Mouse (Mus musculus): ENCODE data around the gene Rptor.
A peak's percentile ranks its signal among the peaks of the same experiment; 100 is the strongest.

DNA sequence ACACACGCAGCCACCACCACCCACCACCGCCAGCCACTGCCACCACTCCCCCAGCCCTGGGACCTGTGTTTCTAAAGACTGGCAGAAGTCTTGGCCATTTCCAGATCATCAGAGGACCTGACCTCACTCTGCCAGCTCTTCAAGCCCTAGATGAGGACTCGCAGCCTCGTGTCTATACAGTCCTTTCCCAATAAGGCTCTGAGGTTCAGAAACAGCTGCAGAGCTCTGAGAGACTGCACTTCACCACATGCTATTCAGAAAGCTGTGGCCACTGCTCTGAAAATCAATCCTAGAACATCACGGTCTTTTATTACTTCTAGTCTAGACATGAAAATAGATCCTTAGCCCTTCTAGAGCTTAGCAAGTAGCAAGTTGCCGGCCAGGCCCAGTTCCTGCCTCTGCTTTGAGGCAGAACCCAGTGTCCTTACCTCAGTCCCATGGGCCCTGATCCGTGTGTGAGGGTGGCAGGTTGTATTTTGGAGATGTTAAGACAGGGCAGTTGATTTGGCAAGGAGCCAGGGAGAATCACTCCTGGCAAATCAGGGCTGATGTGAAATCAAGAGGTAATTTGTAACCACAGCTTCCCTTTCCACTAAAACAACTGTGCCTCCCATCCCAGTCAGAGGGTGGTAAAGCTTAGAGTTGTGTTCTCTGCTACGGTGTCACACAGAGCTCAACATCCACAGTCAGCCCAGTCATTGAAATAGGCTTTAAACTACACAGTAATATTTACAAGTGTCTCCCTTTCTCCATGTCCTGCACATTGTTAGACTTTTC is 260.0 kb downstream of the Rptor start:
- TF ChIP-seq POLR2A (IDR thresholded peaks at IDR 0.05; ENCODE audit: control insufficient read depth in 1 of 2, insufficient read depth in 1 of 2, low read depth in 1 of 2, low read length in 2 of 2, poor library complexity in 1 of 2), result 0 out of 4 replicates have a peak, but pooled peaks of 1 of the 2 experiments have one; percentile 15
- no peak for TF ChIP-seq GATA1 (IDR thresholded peaks at IDR 0.05; ENCODE audit: low read depth, low read length)
- no peak for TF ChIP-seq CTCF (IDR thresholded peaks at IDR 0.05 in 2 of 3, conservative IDR thresholded peaks at IDR 0.05 in 1 of 3; ENCODE audit: control insufficient read depth in 1 of 3, insufficient read depth in 1 of 3, low read depth in 2 of 3, low read length in 3 of 3, poor library complexity in 1 of 3, severe bottlenecking in 1 of 3)
- no peak for TF ChIP-seq TCF12 (IDR thresholded peaks at IDR 0.05; ENCODE audit: low read depth, low read length)
- TF ChIP-seq TAL1 (IDR thresholded peaks at IDR 0.05; ENCODE audit: low read length), result no peak
- TF ChIP-seq MAFK (IDR thresholded peaks at IDR 0.05; ENCODE audit: borderline replicate concordance, low read depth, low read length), result no peak
- TF ChIP-seq MAX (IDR thresholded peaks at IDR 0.05; ENCODE audit: low read length), result no peak
- TF ChIP-seq EP300 (IDR thresholded peaks at IDR 0.05; ENCODE audit: low read depth in 1 of 2, low read length in 2 of 2), result 0 out of 4 replicates have a peak, but pooled peaks of 1 of the 2 experiments have one; percentile 4
- TF ChIP-seq NRF1 (IDR thresholded peaks at IDR 0.05; ENCODE audit: insufficient read depth, low read depth, low read length, poor library complexity, severe bottlenecking), result no peak
- TF ChIP-seq USF2 (IDR thresholded peaks at IDR 0.05; ENCODE audit: borderline replicate concordance in 1 of 2, insufficient read depth in 1 of 2, low read depth in 1 of 2, low read length in 2 of 2), result no peak
- no peak for TF ChIP-seq CHD1 (IDR thresholded peaks at IDR 0.05; ENCODE audit: low read depth, low read length)
- no peak for TF ChIP-seq MYC (IDR thresholded peaks at IDR 0.05; ENCODE audit: low read depth, low read length)

All from MEL (cell line).